ENCODE assay signal across 24 mouse cellular contexts in the genomic region with DNA sequence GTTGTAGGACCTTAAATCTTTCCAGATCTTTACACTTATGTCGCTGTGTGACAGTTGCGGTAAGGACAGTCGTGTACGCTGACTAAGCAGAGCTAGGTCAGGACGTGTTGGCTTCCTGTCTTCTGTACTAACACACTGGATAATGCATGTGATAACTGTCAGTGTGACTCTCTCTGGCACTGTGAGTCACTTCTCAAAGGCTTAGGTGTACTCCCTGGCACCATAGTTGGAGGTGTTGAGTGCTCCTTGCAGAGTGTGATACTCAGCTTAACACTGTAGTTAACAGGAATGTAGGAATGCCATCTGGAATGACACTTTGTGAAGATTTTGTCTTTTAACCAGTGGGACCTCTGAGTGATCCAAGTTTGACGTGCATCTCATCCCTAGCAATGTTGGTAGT.
DNase-seq lines count a peak whose midpoint lies in the region; ATAC-seq and TF ChIP-seq lines count a peak whose summit lies in the region.
"Had no signal": no experiment of that assay in that cellular context is flagged by ENCODE, and none has a peak within 500 bp of the region (broad histone marks: within the 10 kb centered on the region; RNA-seq: fewer than 3 reads in every experiment).

No protein-coding gene starts in this region.

- H3K4me2 ChIP-seq in forebrain, postnatal 0 days (ENCODE audit: low read depth): no peak overlapping the region
- H3K4me2 ChIP-seq in forebrain, embryonic 16.5 days (ENCODE audit: low read length): no peak overlapping the region
- H3K4me2 ChIP-seq: heart, embryonic 13.5 days; hindbrain, embryonic 14.5 days had no signal

- 0 out of 2 replicates have a peak, but pooled peaks cover 4% of the 10 kb centered on the region for H3K4me1 ChIP-seq in forebrain, postnatal 0 days (ENCODE audit: insufficient read depth)
- peaks cover 11% of the 10 kb centered on the region for H3K4me1 ChIP-seq in forebrain, embryonic 16.5 days (replicated peaks; ENCODE audit: control insufficient read depth, insufficient read depth, low read length)
- no peaks in the 10 kb centered on the region for H3K4me1 ChIP-seq in heart, adult 2 months (ENCODE audit: control insufficient read depth, insufficient read depth, low read length)
- H3K4me1 ChIP-seq: heart, embryonic 10.5 days; heart, embryonic 13.5 days had no signal

- no peak overlapping the region for H3K9ac ChIP-seq in forebrain, postnatal 0 days
- H3K9ac ChIP-seq in forebrain, embryonic 16.5 days (replicated peaks; ENCODE audit: low read depth, low read length): no peak overlapping the region
- no peak overlapping the region for H3K9ac ChIP-seq in heart, adult 2 months (ENCODE audit: low read depth, low read length)
- H3K9ac ChIP-seq: heart, embryonic 13.5 days; hindbrain, embryonic 14.5 days had no signal

- TF ChIP-seq POLR2A in heart, adult 2 months (IDR thresholded peaks at IDR 0.05; ENCODE audit: insufficient read depth, low read depth, low read length): no peak
- no peak for TF ChIP-seq POLR2A in brain, embryonic 14.5 days (IDR thresholded peaks at IDR 0.05; ENCODE audit: borderline replicate concordance, extremely low read depth, insufficient read depth, insufficient read length, poor library complexity, severe bottlenecking)

- no peak overlapping the region for H3K27ac ChIP-seq in forebrain, postnatal 0 days (ENCODE audit: low read depth, low read length)
- no peak overlapping the region for H3K27ac ChIP-seq in forebrain, embryonic 16.5 days (ENCODE audit: low read length)
- no peak overlapping the region for H3K27ac ChIP-seq in heart, adult 2 months
- H3K27ac ChIP-seq: gastrocnemius, adult 2 months; heart, embryonic 10.5 days; heart, embryonic 13.5 days; hindbrain, embryonic 14.5 days; hindbrain, postnatal 0 days had no signal

- no peaks in the 10 kb centered on the region for H3K36me3 ChIP-seq in forebrain, postnatal 0 days (ENCODE audit: insufficient read depth)
- peaks cover 3% of the 10 kb centered on the region; the same call in 1 of the 2 replicates for H3K36me3 ChIP-seq in forebrain, embryonic 16.5 days (ENCODE audit: control insufficient read depth, insufficient read depth)
- no peaks in the 10 kb centered on the region for H3K36me3 ChIP-seq in heart, adult 2 months (ENCODE audit: control insufficient read depth, insufficient read depth, low read length)
- H3K36me3 ChIP-seq: heart, embryonic 10.5 days; heart, embryonic 13.5 days had no signal

- no peak overlapping the region for H3K4me3 ChIP-seq in forebrain, postnatal 0 days (ENCODE audit: low read depth, low read length)
- no peak overlapping the region for H3K4me3 ChIP-seq in forebrain, embryonic 16.5 days (replicated peaks; ENCODE audit: low read length)
- H3K4me3 ChIP-seq in heart, adult 2 months: no peak overlapping the region
- H3K4me3 ChIP-seq: gastrocnemius, adult 2 months; heart, embryonic 10.5 days; heart, embryonic 13.5 days had no signal

- no peak for TF ChIP-seq CTCF in forebrain, postnatal 0 days (IDR thresholded peaks at IDR 0.05; ENCODE audit: low read depth)
- TF ChIP-seq CTCF in heart, adult 2 months (IDR thresholded peaks at IDR 0.05): no peak
- TF ChIP-seq CTCF in brain, embryonic 14.5 days (IDR thresholded peaks at IDR 0.05; ENCODE audit: borderline replicate concordance, extremely low read depth, insufficient read depth, insufficient read length): no peak

- peak; percentile 75 for ATAC-seq in forebrain, postnatal 0 days
- ATAC-seq in forebrain, embryonic 16.5 days: no peak
- ATAC-seq: CD4-positive, CD25-positive, alpha-beta regulatory T cell, adult 4 months; hindbrain, postnatal 0 days; inflammation-experienced regulatory T-cells, adult 6 months; intestine, embryonic 16.5 days had no signal

- 79% methylated on average over 6 of the region's 6 CpGs for WGBS in forebrain, postnatal 0 days
- WGBS in forebrain, embryonic 16.5 days: 84% methylated on average over 6 of the region's 6 CpGs
- WGBS in heart, adult 2 months: 75% methylated on average over 6 of the region's 6 CpGs

- no peaks in the 10 kb centered on the region for H3K79me2 ChIP-seq in heart, adult 2 months (replicated peaks; ENCODE audit: control insufficient read depth, insufficient read depth, low read length)

- DNase-seq in forebrain, postnatal 0 days: no peak
- peak; percentile 66 for DNase-seq in heart, adult 11 months
- DNase-seq in heart, adult 2 months: no peak
- peak; percentile 39 for DNase-seq in brain, embryonic 14.5 days (ENCODE audit: low read depth)
- no peak for DNase-seq in testis, postnatal 10 days (ENCODE audit: low spot score)
- DNase-seq: adrenal gland, adult 2 months; adrenal gland, postnatal 14 days; cerebellum, adult 18-20 months; cerebellum, adult 9-10 months; cerebellum, postnatal 14 days; gastrocnemius, adult 2 months; gastrocnemius, postnatal 14 days; heart, adult 18-20 months; heart, postnatal 14 days; heart, postnatal 4 days; kidney, adult 18-20 months had no signal

- no peak for TF ChIP-seq EP300 in heart, adult 2 months (IDR thresholded peaks at IDR 0.05; ENCODE audit: insufficient read depth, low read depth, low read length)

- H3K9me3 ChIP-seq in forebrain, postnatal 0 days (ENCODE audit: low read length): no peaks in the 10 kb centered on the region
- no peaks in the 10 kb centered on the region for H3K9me3 ChIP-seq in forebrain, embryonic 16.5 days (ENCODE audit: control insufficient read depth, low read length)
- H3K9me3 ChIP-seq: heart, embryonic 10.5 days; heart, embryonic 13.5 days had no signal

- intact Hi-C loops in heart, adult 2 months (cut with DNase I): no loop called here

- no peaks in the 10 kb centered on the region for H3K27me3 ChIP-seq in forebrain, postnatal 0 days (ENCODE audit: insufficient read depth, low read length)
- H3K27me3 ChIP-seq in forebrain, embryonic 16.5 days (replicated peaks; ENCODE audit: control insufficient read depth, insufficient read depth, low read length): no peaks in the 10 kb centered on the region
- H3K27me3 ChIP-seq in heart, adult 2 months (ENCODE audit: control insufficient read depth, insufficient read depth, low read length): no peaks in the 10 kb centered on the region
- H3K27me3 ChIP-seq: heart, embryonic 13.5 days had no signal

Comparison
In these comparisons a context has a peak if more than half of its experiments do, and no peak if none do; other contexts are left out.
1. DNase-seq: peak in heart, adult 11 months (single experiment) and brain, embryonic 14.5 days (single experiment); none in forebrain, postnatal 0 days (single experiment), heart, adult 2 months (0 of 2) and testis, postnatal 10 days (single experiment).